Mouse (Mus musculus) urinary bladder, postnatal 36 days (tissue): ENCODE measurements at regions not wholly inside any gene's neighbourhood (a gene's known extent, or its start where the extent isn't known, plus 50 kb on each side); places are given as distances from the start of the nearest gene placed in this dataset.
"Not testable (repeated sequence)": the region's sequence is repeated elsewhere in the genome, so short reads cannot be mapped to it uniquely, and the experiment has no call there.

Source experiments
- DNase-seq, 2 experiments: peaks; one replicate each; pipeline ENCODE4 v3.0.0; 2022; ENCODE audit warnings: low spot score in 2 of 2, mixed read lengths in 1 of 2

GRCm38 (mm10) chr8:116046859-116047258, 339.3 kb upstream of the Maf start:
- DNase-seq, result no peak

GRCm38 (mm10) chr8:116045526-116045925, 337.9 kb upstream of the Maf start:
- DNase-seq, result no peak

GRCm38 (mm10) chr8:116043381-116043780, 335.8 kb upstream of the Maf start:
- no peak for DNase-seq

GRCm38 (mm10) chr8:116030966-116031365, 323.4 kb upstream of the Maf start:
- peak in 1 of 2 experiments; percentile 21 for DNase-seq

- DNase-seq, result no peak
Measured at GRCm38 (mm10) chr8:116025321-116025720, 317.7 kb upstream of the Maf start.

GRCm38 (mm10) chr8:116024811-116025210, 317.2 kb upstream of the Maf start:
- DNase-seq, result no peak

GRCm38 (mm10) chr8:116021691-116022090, 314.1 kb upstream of the Maf start:
- no peak for DNase-seq

- no peak for DNase-seq
Measured at GRCm38 (mm10) chr8:115995320-115995719, 287.7 kb upstream of the Maf start.

GRCm38 (mm10) chr8:115991989-115992388, 284.4 kb upstream of the Maf start:
- DNase-seq, result no peak

GRCm38 (mm10) chr8:115983397-115983796, 275.8 kb upstream of the Maf start:
- peak in 1 of 2 experiments; percentile 38 for DNase-seq

GRCm38 (mm10) chr8:115982326-115982725, 274.7 kb upstream of the Maf start:
- DNase-seq, result peak; percentile 15 to 20

GRCm38 (mm10) chr8:115981426-115981825, 273.8 kb upstream of the Maf start:
- no peak for DNase-seq

GRCm38 (mm10) chr8:115980616-115981015, 273.0 kb upstream of the Maf start:
- DNase-seq, result no peak

GRCm38 (mm10) chr8:115977152-115977551, 269.6 kb upstream of the Maf start:
- DNase-seq, result no peak

- DNase-seq, result no peak
Measured at GRCm38 (mm10) chr8:115974706-115975105, 267.1 kb upstream of the Maf start.

GRCm38 (mm10) chr8:115971351-115971750, 263.8 kb upstream of the Maf start:
- DNase-seq, result not testable (repeated sequence)

GRCm38 (mm10) chr8:115968121-115968520, 260.5 kb upstream of the Maf start:
- DNase-seq, result no peak

GRCm38 (mm10) chr8:115965981-115966380, 258.4 kb upstream of the Maf start:
- DNase-seq, result no peak

- DNase-seq, result peak in 1 of 2 experiments; percentile 33
Measured at GRCm38 (mm10) chr8:115955371-115955770, 247.8 kb upstream of the Maf start.

GRCm38 (mm10) chr8:115953783-115954470, 246.3 kb upstream of the Maf start:
- no peak for DNase-seq

GRCm38 (mm10) chr8:115952496-115952895, 244.9 kb upstream of the Maf start:
- DNase-seq, result no peak

- no peak for DNase-seq
Measured at GRCm38 (mm10) chr8:115948916-115949315, 241.3 kb upstream of the Maf start.

GRCm38 (mm10) chr8:115948036-115948435, 240.4 kb upstream of the Maf start:
- DNase-seq, result peak in 1 of 2 experiments; percentile 1
